Mouse (Mus musculus): ENCODE data around the gene A630076J17Rik. TPM values are rescaled to one million over a fixed set of nuclear protein-coding genes. Genes with fewer than 3 reads are reported as not detected.

A630076J17Rik gene
- total RNA-seq (2022) = not detected

GRCm38 (mm10) chr3:107230527-107230926 lies at the start of gene A630076J17Rik:
Gene A630076J17Rik (plus strand): TSS chr3:107230614.
- DNase-seq (ENCODE audit: low spot score in 2 of 2) = no peak

- no peak for DNase-seq (ENCODE audit: low spot score in 2 of 2)
These were observed 49.6 kb upstream of the A630076J17Rik start for GRCm38 (mm10) chr3:107180860-107181259.

- DNase-seq (ENCODE audit: low spot score in 2 of 2) = no peak
These were observed 47.7 kb upstream of the A630076J17Rik start, which contains the start of gene Kcna10 for GRCm38 (mm10) chr3:107182756-107183155. Gene Kcna10 (plus strand): TSS chr3:107183056.

- DNase-seq (ENCODE audit: low spot score in 2 of 2) = no peak
These were observed 47.2 kb upstream of the A630076J17Rik start for GRCm38 (mm10) chr3:107183178-107183577.

GRCm38 (mm10) chr3:107185597-107185996 lies 44.8 kb upstream of the A630076J17Rik start:
- DNase-seq (ENCODE audit: low spot score in 2 of 2) = no peak

- no peak for DNase-seq (ENCODE audit: low spot score in 2 of 2)
These were observed 43.4 kb upstream of the A630076J17Rik start for GRCm38 (mm10) chr3:107187022-107187421.

- peak; percentile 49 to 63 for DNase-seq (ENCODE audit: low spot score in 2 of 2)
These were observed 42.1 kb upstream of the A630076J17Rik start for GRCm38 (mm10) chr3:107188226-107188899.

GRCm38 (mm10) chr3:107201310-107202180 lies 28.9 kb upstream of the A630076J17Rik start:
- DNase-seq (ENCODE audit: low spot score in 2 of 2) = no peak

- no peak for DNase-seq (ENCODE audit: low spot score in 2 of 2)
These were observed 26.0 kb upstream of the A630076J17Rik start for GRCm38 (mm10) chr3:107204413-107204812.

GRCm38 (mm10) chr3:107205170-107205569 lies 25.2 kb upstream of the A630076J17Rik start:
- DNase-seq (ENCODE audit: low spot score in 2 of 2) = no peak

GRCm38 (mm10) chr3:107205994-107206393 lies 24.4 kb upstream of the A630076J17Rik start:
- peak; percentile 47 to 79 for DNase-seq (ENCODE audit: low spot score in 2 of 2)

- DNase-seq (ENCODE audit: low spot score in 2 of 2) = no peak
These were observed 23.8 kb upstream of the A630076J17Rik start for GRCm38 (mm10) chr3:107206490-107207150.

- DNase-seq (ENCODE audit: low spot score in 2 of 2) = no peak
These were observed 22.7 kb upstream of the A630076J17Rik start for GRCm38 (mm10) chr3:107207625-107208253.

GRCm38 (mm10) chr3:107214606-107215005 lies 15.8 kb upstream of the A630076J17Rik start:
- DNase-seq (ENCODE audit: low spot score in 2 of 2) = no peak

GRCm38 (mm10) chr3:107216400-107217100 lies 13.9 kb upstream of the A630076J17Rik start:
- no peak for DNase-seq (ENCODE audit: low spot score in 2 of 2)

GRCm38 (mm10) chr3:107217101-107217480 lies 13.3 kb upstream of the A630076J17Rik start:
- DNase-seq (ENCODE audit: low spot score in 2 of 2) = no peak

- no peak for DNase-seq (ENCODE audit: low spot score in 2 of 2)
These were observed 11.8 kb upstream of the A630076J17Rik start for GRCm38 (mm10) chr3:107218572-107218971.

GRCm38 (mm10) chr3:107221608-107222007 lies 8.8 kb upstream of the A630076J17Rik start, which contains the start of gene Cym:
Gene Cym (minus strand): TSS chr3:107221732.
- DNase-seq (ENCODE audit: low spot score in 2 of 2) = no peak

- DNase-seq (ENCODE audit: low spot score in 2 of 2) = no peak
These were observed 7.2 kb upstream of the A630076J17Rik start for GRCm38 (mm10) chr3:107223230-107223629.

GRCm38 (mm10) chr3:107225820-107226219 lies 4.6 kb upstream of the A630076J17Rik start:
- no peak for DNase-seq (ENCODE audit: low spot score in 2 of 2)

GRCm38 (mm10) chr3:107229221-107229620 lies 1.2 kb upstream of the A630076J17Rik start:
- DNase-seq (ENCODE audit: low spot score in 2 of 2) = no peak

Measured in layer of hippocampus, adult 8-10 months (tissue).